Mouse (Mus musculus): ENCODE measurements around the gene Prkn.

The Prkn gene

DNA sequence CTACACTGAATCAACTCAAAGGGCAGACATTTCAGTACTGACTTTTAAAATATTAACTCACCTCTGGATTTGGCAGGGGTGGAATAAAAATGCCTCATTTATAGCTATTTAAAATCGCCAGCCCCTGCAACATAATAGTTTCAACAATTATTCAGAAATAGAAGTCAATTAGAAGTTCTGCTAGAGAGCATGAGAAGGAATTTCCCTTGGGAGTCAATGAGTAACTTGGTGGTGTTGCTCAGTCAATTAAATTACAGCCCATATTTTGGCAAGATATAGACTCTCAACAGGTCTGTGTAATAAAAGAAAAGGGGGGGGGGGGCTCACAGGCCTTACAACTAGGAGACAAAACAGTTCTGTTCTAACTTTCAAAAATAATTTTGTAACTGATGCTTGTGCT is 821.7 kb downstream of the Prkn start:
- DNase-seq = no peak

DNA sequence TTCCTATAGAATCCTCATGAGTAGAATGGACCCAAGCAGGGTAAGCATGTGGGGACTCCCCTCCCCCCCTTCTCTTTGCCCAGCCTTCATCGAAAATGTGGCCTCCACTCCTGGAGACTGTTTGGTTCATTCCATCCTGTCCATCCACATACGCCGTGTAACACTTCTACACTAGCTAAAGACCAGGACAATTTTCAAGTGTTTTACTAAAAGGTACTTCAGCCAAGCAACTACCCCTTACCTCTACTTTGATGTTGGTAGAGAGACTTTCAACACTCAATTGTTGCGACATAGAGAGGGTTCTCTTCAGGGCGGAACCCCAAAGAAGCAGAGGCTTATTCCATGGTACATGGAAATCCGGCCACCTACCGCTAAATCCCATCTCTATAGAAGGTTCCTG is 823.3 kb downstream of the Prkn start:
- no peak for DNase-seq

DNA sequence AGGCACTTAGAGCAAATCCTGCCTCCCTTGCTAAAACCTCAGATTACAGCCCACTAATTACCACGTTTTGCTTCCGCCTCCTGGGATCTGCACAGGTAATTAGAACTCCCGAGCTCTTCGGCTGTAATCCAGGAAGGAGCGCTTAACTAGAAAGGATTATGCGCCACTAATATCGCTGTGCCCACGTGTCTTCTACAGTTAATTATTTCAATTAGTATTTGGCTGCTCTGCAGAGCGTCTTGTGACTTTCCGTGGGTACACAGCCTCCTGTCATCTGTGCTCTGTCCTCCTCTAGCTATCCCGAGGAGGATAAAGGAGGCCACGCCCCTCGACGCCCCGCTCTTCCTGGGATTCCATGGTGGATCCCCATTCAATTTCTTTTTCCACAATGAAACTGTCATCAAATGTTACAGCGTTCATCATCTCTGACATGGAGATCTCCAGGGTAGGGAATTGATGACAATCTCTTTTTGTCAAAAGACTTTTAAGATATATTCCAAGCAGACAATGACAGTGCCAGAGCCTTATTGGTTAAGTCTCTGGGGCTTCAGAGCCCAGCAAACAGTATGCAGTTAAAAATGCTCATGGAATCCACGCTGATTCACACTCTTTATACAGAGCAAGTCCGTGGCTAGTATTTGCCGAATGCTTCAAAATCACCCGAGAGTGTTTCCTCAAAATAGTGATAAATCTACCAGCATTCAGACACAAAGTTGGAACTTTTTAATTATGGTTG is 824.6 kb downstream of the Prkn start:
- no peak for DNase-seq

DNA sequence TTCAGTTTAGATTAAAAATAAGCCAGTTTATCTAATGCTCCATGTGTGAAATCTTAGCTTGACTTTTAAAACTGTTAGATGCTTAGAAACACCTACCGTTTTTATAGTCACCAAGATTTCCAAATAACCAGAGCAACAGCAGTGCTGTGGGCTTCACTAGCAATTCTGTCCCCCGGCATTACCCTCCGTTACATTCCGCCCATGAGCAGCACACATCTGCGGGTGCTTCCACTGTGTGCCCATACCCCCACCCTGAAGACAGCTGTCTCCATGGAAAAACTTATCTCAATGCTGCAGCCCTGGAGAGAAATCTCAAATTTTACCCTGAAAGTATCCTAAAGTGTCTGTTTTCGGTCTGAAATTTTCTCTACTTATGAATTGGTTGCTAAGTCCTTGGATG is 839.5 kb downstream of the Prkn start:
- no peak for DNase-seq

DNA sequence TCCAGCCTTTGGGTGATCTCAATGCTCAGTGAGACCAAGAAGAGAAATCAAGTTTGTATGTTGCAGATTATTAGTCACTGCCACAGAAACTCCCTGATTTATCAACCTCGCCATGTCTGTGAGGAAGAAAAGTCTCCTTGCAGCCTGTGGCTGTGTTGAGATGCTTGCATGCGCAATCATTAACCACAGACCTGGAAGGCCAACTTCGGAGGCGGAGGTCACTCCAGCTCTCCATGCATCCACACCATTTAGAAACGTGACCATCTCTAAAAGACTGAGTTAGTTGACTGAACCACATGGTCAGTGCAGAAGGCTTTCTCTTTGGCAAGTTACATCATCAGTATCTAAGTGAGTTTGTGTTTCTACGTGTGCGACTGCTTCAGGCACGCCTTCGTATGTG is 840.3 kb downstream of the Prkn start:
- no peak for DNase-seq

DNA sequence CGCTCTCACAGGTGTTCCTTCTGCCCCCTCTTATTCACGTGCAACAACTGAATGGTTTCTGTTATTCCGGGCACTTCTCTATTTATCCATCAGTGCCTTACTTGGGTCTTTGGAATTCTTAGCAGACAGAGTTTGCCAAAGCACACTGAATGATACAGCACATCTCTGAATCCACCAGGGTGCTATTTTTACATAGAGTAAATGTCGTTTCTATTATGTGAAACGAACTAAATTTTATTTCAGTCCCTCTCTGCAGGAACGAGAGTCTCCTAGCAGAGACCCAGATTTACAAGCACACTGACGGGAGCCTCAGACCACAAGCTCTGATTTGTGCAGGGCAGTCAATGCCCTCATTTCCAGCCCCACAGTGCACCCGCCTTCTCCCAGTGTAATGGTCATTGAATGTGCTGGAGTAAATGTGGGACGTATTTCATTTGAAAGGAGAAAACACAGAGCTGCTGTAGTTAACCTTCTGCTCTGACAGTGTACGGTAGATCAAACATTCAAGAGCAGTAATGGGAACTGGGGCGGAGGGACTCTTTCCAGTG is 841.7 kb downstream of the Prkn start:
- DNase-seq = no peak

DNA sequence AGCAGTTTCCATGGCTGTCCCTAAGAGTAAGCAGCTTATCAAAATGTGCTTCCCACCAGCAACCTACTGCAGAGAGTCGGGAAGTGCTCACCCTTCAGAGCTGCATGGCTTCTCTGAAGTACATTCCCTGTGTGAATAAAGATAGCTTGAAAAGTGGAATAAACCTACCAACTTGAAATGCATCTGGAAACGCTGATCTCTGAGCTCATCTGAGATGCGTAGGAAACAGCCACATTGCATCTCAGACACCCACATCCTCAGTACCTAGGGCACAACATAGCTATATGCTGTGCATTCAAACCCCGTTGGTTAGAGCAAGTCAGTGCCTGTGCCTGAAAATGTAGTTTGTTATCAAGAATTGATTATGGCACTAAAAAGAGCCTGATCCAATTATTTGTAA is 864.8 kb downstream of the Prkn start:
- no peak for DNase-seq

DNA sequence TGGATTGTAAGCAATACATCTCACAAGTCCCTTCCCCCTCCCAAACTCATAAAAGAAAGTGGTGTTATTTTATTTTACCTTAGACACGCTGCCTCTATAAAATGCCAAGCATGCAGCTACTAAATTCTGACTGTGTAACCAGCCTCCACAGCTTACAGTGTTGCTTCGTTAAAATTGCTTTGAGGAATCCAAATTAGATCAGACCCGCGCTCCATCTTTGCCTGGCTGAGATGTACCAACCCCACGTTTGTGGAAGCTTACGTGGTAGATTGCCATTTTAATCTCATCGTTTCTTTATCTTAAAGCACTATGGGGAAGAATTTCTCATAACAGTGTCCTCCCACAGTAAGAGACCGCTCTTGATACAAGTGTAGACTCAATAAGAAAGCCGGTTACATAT is 865.6 kb downstream of the Prkn start:
- DNase-seq = no peak

DNA sequence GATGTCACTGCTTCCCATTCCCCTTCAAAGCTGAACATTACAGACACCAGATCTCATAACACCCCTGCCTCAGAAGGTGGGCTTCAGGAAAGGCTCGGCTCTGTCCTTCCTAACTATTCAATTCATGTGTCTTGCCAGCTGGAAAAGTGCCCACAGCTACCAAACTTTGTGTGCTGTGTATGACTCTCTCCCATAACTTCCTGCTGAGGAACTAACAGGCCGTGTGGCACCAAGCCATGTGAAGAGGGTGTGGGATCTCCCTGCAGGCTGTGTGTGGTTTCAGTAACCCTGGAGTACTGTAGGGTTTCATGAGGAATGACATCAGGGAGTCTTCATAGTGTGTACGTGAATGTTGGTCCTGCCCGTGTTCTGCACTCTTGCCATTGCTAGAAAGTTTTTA is 871.9 kb downstream of the Prkn start:
- no peak for DNase-seq

DNA sequence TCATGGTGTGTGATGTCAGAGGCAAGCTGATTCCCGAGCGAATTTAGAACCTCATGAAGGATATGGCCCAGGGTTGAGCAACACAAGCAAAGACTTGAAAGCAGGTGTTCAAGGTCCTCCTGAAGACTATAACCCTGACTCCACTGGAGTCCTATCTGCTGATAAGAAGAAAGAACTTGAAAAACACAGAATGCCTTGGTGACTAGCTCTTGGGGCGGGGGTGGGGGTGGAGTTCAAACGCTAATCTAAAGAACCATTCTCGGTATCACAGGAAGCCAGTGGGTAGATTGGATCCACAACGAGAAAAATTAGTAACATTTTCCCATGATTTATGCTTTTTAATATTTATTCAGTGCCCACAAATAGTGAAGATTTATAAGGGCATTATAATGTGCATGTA is 879.6 kb downstream of the Prkn start:
- DNase-seq = no peak

DNA sequence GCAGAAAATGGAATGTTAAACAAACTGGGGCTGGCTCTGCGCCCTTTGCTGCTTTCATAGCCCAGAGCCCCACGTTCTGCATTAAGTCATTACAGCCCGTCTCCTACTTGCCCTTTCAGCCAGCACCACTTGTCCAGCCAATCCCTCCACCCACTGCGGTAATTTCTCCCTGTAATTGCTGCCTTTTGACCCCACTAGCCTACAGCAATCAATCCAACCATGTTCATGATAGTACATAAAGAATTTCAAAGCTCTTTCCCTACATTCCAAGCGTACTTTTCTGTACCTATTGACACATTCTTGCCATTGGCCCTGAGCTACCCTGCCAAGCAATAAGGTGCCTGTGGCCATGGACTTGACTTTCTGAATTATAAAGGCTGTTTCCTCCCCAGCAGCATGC is 881.7 kb downstream of the Prkn start:
- DNase-seq = no peak

DNA sequence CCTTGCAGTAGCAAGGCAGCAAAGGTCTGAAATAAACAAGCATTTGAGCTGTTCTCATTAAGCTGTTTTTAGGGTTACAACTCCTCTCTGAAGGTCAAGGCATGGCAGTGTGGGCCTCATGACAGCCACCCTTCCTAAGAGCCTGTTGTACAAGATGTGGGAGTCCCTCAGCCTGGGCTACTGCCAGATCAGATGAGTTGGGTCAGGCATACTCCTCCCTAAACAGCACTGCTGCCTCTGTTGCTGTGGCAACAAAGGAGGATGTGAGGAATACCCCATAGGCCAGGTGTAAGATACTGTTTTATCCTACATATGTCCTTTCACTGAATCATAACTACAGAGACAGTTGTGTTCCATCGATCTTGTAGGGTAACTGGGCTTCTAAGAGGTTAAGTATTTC is 882.3 kb downstream of the Prkn start:
- DNase-seq = no peak

DNA sequence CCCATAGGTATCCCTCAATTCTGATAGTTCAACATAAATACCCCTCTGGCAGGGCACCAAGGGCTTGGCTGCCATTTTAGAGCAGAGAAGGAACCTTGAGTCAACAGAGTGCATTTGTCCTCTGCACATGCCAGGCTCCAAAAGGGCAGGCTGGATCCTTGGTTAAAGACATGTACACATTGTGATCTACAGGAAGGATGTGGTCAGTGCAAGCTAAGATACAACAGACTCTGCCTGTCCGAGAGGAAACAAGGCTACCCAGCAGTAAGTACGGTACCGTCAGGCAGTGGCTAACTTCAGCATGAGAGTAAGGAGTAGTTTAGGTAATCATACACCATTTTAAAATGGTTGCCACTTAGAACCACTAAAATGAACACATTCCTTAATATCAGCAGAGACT is 884.0 kb downstream of the Prkn start:
- DNase-seq = no peak

DNA sequence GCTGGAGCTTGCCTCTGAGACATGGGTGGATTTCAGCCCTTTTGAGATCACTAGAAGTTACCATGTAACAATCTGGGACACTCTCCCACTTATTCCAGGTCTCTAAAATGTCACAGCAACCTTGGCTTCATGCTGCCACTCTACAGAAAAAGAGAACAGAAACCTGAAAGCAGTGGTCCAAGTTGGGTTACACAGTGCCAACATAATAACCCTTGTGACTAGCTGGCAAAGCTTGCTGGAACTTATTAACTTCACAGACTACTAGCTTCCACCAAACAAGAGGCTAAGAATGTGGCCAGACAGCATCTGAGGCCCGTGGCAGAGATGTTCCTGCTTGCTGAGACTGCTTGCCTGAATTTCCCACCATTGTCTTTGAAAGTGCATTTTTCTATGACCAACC is 886.9 kb downstream of the Prkn start:
- no peak for DNase-seq

DNA sequence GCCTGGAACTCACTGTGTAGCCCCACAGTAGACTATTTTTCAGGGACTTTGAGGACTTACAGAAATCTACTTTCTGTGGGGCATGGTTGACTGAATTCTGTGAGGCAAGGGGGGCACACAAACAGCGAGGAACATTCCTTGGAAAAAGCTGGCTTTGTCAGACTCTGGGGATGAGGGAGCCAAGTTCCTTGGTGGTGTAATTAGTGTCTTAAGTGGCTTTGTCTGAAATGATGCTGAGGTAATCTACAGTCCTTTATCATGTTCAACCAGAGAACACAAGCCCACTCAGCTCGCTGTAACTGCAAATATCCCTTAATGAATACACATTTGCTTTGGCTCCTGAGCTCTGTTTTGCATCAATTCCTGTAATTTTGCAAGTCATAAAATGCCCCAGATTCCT is 888.1 kb downstream of the Prkn start:
- DNase-seq = no peak

DNA sequence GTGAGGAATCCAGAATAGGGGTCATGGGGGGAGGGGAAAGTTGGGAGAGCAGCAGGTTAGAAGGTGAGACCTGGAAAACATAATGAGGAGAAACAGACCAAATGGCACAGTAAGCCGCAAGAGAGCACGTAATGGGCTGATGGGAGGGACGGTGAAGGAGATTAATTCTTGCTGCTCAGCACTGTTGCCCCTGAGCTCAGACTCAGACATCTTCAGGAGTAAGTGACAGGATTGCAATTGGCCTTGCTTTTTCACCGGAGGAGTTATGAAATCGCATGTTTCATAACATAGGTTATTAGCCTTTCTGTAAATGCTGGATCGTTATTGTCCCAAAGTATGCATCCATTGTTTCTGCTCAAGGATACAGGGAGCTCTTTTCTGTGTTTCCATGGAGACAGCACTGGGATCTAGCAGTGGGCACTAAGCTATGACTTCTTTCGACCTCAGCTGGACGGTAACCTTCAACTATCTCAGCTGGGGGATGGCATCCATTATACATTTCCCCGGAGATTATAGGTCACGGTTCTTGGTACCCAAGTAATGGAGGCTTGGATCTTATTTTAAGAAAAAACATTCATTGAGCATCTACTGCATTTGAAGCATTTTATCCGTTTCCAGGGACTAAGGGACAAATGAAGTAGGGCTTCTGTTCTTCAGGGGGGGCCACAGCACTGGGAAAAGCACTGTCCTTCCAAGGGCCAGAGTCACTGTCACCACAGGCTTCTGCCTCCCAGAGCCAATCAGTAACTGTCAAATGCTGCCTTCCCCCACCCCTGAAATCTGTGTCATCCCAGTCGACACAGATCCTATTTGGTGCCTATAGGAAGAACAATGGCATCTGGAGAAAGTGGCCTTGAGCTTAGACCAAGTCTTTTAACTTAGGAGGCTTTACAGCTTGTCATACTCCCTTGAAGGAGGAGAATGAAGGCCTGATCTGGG is 890.7 kb downstream of the Prkn start:
- no peak for DNase-seq

DNA sequence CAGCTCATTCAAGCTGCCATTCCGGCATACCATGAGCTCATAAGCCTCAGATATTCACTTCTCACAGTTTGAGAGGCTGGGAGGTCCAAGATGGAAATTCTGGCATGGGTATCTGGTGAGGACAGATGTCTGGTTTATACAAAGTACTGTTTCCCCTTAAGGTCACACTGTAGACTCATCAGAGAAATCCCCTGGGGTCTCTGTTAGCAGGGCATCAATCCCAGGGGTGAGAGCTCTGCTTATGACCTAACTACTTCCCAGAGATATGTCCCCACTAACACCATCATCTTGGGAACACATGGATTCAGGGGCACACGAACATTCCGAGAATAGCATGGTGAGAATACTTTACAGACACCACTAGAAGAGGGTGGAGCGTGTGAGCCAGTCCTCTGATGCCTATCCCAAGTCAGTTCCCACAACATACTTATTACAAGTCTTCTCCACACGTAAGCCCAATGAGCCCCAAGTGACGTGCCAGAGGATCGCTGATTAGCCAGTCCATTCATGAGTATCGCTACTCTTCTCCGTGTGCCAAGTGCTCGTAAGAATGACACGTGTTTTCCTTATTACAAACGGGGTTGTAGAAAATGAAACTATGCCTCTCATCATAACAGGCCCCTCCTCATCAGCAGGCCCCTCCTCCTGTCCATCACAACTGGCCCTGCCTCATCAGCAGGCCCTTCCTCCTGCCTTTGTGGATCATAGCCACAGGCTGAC is 895.1 kb downstream of the Prkn start:
- no peak for DNase-seq

DNA sequence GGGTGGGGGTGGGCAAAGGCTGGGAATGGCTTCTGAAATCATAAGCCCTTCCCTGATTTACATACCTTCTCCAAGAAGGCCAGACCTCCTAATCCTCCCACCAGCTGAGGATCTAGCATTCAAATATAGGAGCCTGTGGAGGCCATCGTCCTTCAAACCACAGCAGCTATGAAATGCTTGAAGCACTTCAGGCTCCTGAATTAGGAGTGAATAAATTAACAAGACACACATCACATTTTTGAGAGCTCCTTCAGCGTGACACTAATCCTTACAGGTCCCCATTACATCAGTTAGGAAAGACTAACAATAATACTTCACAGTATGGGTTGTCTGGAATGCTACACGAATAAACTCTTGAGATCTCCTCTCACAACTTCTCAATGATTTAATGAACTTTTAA is 896.3 kb downstream of the Prkn start:
- DNase-seq = no peak

DNA sequence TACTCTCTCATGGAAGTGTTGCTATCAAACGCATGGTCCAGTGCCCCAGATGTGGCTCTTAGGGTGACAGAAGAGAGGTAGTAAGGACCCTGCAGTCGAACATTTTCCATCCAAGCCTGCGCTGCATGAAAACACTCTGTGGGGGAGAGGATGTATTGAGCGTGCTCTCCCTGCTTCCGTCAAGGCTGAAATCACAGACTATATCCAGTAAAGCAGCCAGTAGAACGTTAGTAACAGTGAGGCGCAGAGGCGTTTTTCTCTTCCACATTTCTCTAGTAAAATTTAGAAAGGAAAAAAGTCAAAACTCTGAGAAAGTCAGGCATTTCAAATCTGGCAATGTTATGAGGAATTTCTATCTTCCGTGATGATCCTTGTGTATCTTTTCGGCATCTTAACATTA is 897.7 kb downstream of the Prkn start:
- DNase-seq = no peak

DNA sequence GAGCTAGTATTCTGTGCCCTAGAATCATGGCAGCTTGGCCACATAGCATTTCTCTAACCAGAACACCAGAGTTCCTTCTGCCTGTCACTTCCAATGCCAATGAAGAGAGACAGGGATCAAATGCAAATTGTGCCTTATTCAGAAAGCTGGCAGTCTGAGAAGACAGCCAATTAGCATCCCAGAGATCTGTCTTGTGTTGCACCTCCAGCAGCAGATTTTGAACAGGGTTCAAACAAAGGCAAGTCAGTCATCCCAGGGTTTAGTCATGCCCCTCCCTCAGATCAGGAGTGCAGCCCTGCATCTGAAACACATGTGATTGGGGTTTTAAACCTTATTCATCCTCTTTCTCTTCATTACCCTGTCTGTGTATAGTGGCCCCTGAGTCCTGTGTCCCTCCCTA is 900.5 kb downstream of the Prkn start:
- DNase-seq = no peak

DNA sequence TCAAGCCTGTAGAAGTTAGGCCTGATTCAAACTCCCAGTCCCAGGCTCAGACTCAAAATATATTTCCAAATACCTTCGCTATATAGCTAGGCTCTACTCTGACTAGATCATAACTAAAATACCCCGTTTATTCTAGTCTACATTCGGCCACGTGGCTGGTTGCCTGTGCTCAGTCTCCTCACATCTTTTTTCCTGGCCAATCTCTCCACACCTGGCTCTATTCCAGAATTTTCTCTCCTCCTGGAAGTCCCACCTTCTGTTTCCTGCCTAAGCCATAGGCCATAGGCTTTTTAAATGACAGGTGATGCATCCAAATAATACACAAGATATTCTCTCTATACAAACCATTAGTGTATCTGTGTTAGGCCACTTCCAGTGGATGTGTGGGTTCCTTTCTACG is 901.0 kb downstream of the Prkn start:
- DNase-seq = no peak

DNA sequence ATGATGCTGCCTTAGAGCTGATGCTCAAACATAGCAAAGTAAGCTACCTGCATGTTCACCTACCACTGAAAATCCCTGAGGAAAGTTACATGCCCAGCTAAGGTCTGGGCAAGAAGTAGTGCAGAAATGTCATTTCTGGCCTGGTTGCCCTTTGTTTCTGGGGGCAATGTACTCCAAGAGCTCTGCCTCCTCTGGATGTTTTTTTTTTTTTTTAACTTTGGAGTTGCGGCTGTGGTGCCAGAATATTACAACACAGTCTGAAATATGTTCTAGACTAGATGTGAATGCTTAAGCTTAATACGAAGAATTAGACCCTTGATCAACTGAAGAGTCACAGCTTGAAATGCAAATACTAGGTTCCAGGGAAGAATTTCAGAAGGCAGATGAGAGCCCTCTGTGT is 911.1 kb downstream of the Prkn start:
- DNase-seq = no peak

DNA sequence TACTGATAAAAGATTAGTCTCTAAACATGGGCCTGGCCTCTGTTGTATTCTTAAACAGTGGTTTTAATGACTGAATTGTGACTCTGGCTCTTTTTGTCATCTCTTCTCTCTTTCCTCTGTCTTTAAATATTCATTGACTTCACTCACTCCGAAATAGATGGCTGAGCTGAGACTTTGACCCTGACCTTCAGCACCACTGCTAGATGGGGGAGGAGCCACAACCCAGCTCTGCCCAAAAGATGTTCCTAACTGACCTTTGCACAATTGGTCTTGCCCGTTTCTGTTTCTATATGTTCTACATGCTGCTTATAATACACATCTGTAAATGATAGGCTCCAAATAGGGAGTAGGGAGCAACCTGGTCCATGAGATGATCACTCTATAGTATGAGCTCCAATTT is 912.5 kb downstream of the Prkn start:
- no peak for DNase-seq

DNA sequence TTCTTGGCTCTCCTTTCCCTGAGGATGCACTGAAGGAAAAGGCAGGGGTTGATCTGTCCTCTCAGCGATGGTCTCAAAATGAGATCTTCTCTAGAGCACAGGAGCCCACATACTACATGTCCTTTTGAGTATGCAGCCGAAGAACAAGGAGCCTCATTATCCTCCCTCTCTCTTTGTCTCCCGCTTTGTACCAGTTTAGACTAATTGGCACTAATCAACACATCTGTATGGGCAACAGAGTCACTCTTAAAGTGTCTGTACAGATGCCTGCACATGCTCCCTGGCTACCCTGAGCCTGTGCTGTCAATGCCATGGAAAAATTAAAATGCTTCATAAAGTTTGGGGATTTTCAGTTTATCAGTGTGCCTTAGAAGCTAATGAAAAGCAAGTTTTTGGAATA is 924.9 kb downstream of the Prkn start:
- DNase-seq = no peak

Measured in thymus, postnatal 14 days (tissue).